Mouse (Mus musculus) limb, embryonic 13.5 days (tissue): Measurements from ENCODE around the gene Esd. TPM values are rescaled to one million over a fixed set of nuclear protein-coding genes. Genes with fewer than 3 reads are reported as not detected.

Experiments
- ATAC-seq: fragments of 200-750 bp; cut with Nextera tagmentation; 2 replicates; pipeline ENCODE4 v1.8.0; 2017; ENCODE audit warnings: low read depth, moderate number of reproducible peaks, moderate TSS enrichment; ENCODE audit not compliant: low FRiP score
- H3K27ac ChIP-seq: fragments of 300-500 bp; sonication (generic); 2 replicates; pipeline ENCODE4 v1.5.1; 2015; ENCODE audit warnings: inconsistent platforms, mild to moderate bottlenecking, moderate library complexity
- H3K27me3 ChIP-seq: fragments of 300-500 bp; sonication (generic); 2 replicates; pipeline ENCODE4 v1.6.1; 2015; ENCODE audit warnings: mild to moderate bottlenecking, inconsistent platforms
- H3K36me3 ChIP-seq: fragments of 300-500 bp; sonication (generic); 2 replicates; pipeline ENCODE4 v1.6.1; 2015; ENCODE audit warnings: inconsistent platforms, mild to moderate bottlenecking, moderate library complexity
- H3K4me1 ChIP-seq: fragments of 300-500 bp; sonication (generic); 2 replicates; pipeline ENCODE4 v1.6.1; 2015; ENCODE audit warnings: inconsistent platforms
- H3K4me2 ChIP-seq: fragments of 300-500 bp; sonication (generic); replicated peaks from 2 replicates; pipeline ENCODE4 v1.6.1; 2015; ENCODE audit warnings: inconsistent platforms, mild to moderate bottlenecking, moderate library complexity
- H3K4me3 ChIP-seq: fragments of 300-500 bp; sonication (generic); 2 replicates; pipeline ENCODE4 v1.5.1; 2015; ENCODE audit warnings: moderate library complexity, mild to moderate bottlenecking, inconsistent platforms
- H3K9ac ChIP-seq: fragments of 300-500 bp; sonication (generic); 2 replicates; pipeline ENCODE4 v1.6.1; 2015; ENCODE audit warnings: mild to moderate bottlenecking, inconsistent platforms
- H3K9me3 ChIP-seq: fragments of 300-500 bp; sonication (generic); 2 replicates; pipeline ENCODE4 v1.6.1; 2016; ENCODE audit warnings: inconsistent platforms
- WGBS: fragments of 180-500 bp; shearing (Covaris S2); methylation state at CpG from one replicate; pipeline ENCODE4 v1.1.7; 2015; 5-methylcytosine and 5-hydroxymethylcytosine counted together
- polyA plus RNA-seq: library from polyadenylated mRNA; unstranded; fragments of >200 nt; fragmentation: Nextera tagmentation; extraction: Ambion mirVana; gene quantifications from 2 replicates; pipeline ENCODE4 v1.2.1, GENCODE M21; 2015

Esd gene
- polyA plus RNA-seq, 1 experiment from 2014 or later: 330 TPM

GRCm38 (mm10) chr14:74736850-74737249 is 4.8 kb downstream of the Esd start:
- peaks cover 8% of the 10 kb centered on the region for H3K4me1 ChIP-seq
- H3K27me3 ChIP-seq: no peaks in the 10 kb centered on the region
- no peak for ATAC-seq
- peaks cover 63% of the 10 kb centered on the region for H3K36me3 ChIP-seq
- H3K4me3 ChIP-seq: no peak overlapping the region
- 97% methylated on average over 6 of the region's 6 CpGs for WGBS
- no peak overlapping the region for H3K4me2 ChIP-seq
- H3K9ac ChIP-seq: no peak overlapping the region
- no peaks in the 10 kb centered on the region for H3K9me3 ChIP-seq
- no peak overlapping the region for H3K27ac ChIP-seq

GRCm38 (mm10) chr14:74764191-74764918 is 32.3 kb downstream of the Esd start:
- 57% methylated on average over 10 of the region's 10 CpGs for WGBS
- Histone ChIP-seq H3K4me3 (no peak overlapping the region), H3K27me3 (no peaks in the 10 kb centered on the region), H3K9me3 (0 out of 2 replicates have a peak, but pooled peaks cover 2% of the 10 kb centered on the region), H3K27ac (no peak overlapping the region), H3K4me1 (no peaks in the 10 kb centered on the region), H3K9ac (no peak overlapping the region), H3K36me3 (peaks cover 21% of the 10 kb centered on the region), H3K4me2 (no peak overlapping the region)
- no peak for ATAC-seq

- no peak for ATAC-seq
- H3K4me2 ChIP-seq: no peak overlapping the region
- WGBS: 78% methylated on average over 1 of the region's 1 CpGs
Measured at GRCm38 (mm10) chr14:74767892-74768291, 35.8 kb downstream of the Esd start.

GRCm38 (mm10) chr14:74774046-74774619 is 42.0 kb downstream of the Esd start:
- peaks cover 45% of the 10 kb centered on the region for H3K36me3 ChIP-seq
- peaks cover 9% of the 10 kb centered on the region for H3K9me3 ChIP-seq
- 85% methylated on average over 10 of the region's 10 CpGs for WGBS
- no peak overlapping the region for H3K4me2 ChIP-seq
- no peaks in the 10 kb centered on the region for H3K27me3 ChIP-seq
- no peak overlapping the region for H3K9ac ChIP-seq
- ATAC-seq: no peak
- no peak overlapping the region for H3K27ac ChIP-seq
- H3K4me3 ChIP-seq: no peak overlapping the region
- no peaks in the 10 kb centered on the region for H3K4me1 ChIP-seq

More at GRCm38 (mm10) chr14:74767892-74768291, 35.8 kb downstream of the Esd start:
- no peak overlapping the region for H3K4me3 ChIP-seq
- H3K4me1 ChIP-seq: no peaks in the 10 kb centered on the region
- no peak overlapping the region for H3K9ac ChIP-seq
- H3K36me3 ChIP-seq: peaks cover 44% of the 10 kb centered on the region
- H3K27ac ChIP-seq: no peak overlapping the region
- H3K9me3 ChIP-seq: peaks cover 9% of the 10 kb centered on the region
- H3K27me3 ChIP-seq: no peaks in the 10 kb centered on the region

GRCm38 (mm10) chr14:74784243-74784934 is 52.3 kb downstream of the Esd start:
- H3K9me3 ChIP-seq: no peaks in the 10 kb centered on the region
- no peak overlapping the region for H3K4me2 ChIP-seq
- no peak overlapping the region for H3K27ac ChIP-seq
- peaks cover 37% of the 10 kb centered on the region for H3K36me3 ChIP-seq
- no peak for ATAC-seq
- H3K4me3 ChIP-seq: no peak overlapping the region
- WGBS: 76% methylated on average over 11 of the region's 11 CpGs
- H3K4me1 ChIP-seq: no peaks in the 10 kb centered on the region
- H3K27me3 ChIP-seq: no peaks in the 10 kb centered on the region
- H3K9ac ChIP-seq: no peak overlapping the region

- Histone ChIP-seq H3K4me2 (no peak overlapping the region), H3K27ac (no peak overlapping the region), H3K9ac (no peak overlapping the region), H3K36me3 (peaks cover 42% of the 10 kb centered on the region), H3K4me1 (no peaks in the 10 kb centered on the region), H3K4me3 (no peak overlapping the region), H3K9me3 (no peaks in the 10 kb centered on the region), H3K27me3 (no peaks in the 10 kb centered on the region)
- ATAC-seq: no peak
- WGBS: 61% methylated on average over 3 of the region's 3 CpGs
Measured at GRCm38 (mm10) chr14:74787717-74788116, 55.6 kb downstream of the Esd start.

GRCm38 (mm10) chr14:74788766-74789165 is 56.7 kb downstream of the Esd start:
- Histone ChIP-seq H3K27me3 (no peaks in the 10 kb centered on the region), H3K9ac (no peak overlapping the region), H3K27ac (no peak overlapping the region), H3K4me1 (no peaks in the 10 kb centered on the region), H3K9me3 (no peaks in the 10 kb centered on the region), H3K36me3 (peaks cover 40% of the 10 kb centered on the region), H3K4me2 (no peak overlapping the region), H3K4me3 (no peak overlapping the region)
- ATAC-seq: no peak
- whole genome bisulfite sequencing: 70% methylated on average over 8 of the region's 8 CpGs

- Histone ChIP-seq H3K9me3 (no peaks in the 10 kb centered on the region), H3K4me2 (no peak overlapping the region), H3K36me3 (peaks cover 35% of the 10 kb centered on the region), H3K9ac (no peak overlapping the region), H3K4me3 (no peak overlapping the region), H3K4me1 (no peaks in the 10 kb centered on the region), H3K27ac (no peak overlapping the region), H3K27me3 (no peaks in the 10 kb centered on the region)
- WGBS: 87% methylated on average over 5 of the region's 5 CpGs
- ATAC-seq: no peak
Measured at GRCm38 (mm10) chr14:74790535-74790934, 58.4 kb downstream of the Esd start.

- peaks cover 36% of the 10 kb centered on the region for H3K36me3 ChIP-seq
- no peak overlapping the region for H3K27ac ChIP-seq
- no peaks in the 10 kb centered on the region for H3K27me3 ChIP-seq
- ATAC-seq: no peak
- H3K4me2 ChIP-seq: no peak overlapping the region
- WGBS: 77% methylated on average over 6 of the region's 6 CpGs
- no peaks in the 10 kb centered on the region for H3K9me3 ChIP-seq
- no peak overlapping the region for H3K9ac ChIP-seq
- H3K4me1 ChIP-seq: peaks cover 1% of the 10 kb centered on the region; the same call in 1 of the 2 replicates
- H3K4me3 ChIP-seq: no peak overlapping the region
Measured at GRCm38 (mm10) chr14:74792793-74793192, 60.7 kb downstream of the Esd start.

GRCm38 (mm10) chr14:74794931-74795330 is 62.8 kb downstream of the Esd start:
- ATAC-seq: no peak
- WGBS: 82% methylated on average over 12 of the region's 12 CpGs
- Histone ChIP-seq H3K27ac (no peak overlapping the region), H3K4me1 (peaks cover 16% of the 10 kb centered on the region), H3K9ac (no peak overlapping the region), H3K9me3 (no peaks in the 10 kb centered on the region), H3K4me3 (no peak overlapping the region), H3K36me3 (peaks cover 34% of the 10 kb centered on the region), H3K27me3 (no peaks in the 10 kb centered on the region), H3K4me2 (no peak overlapping the region)

- 84% methylated on average over 10 of the region's 10 CpGs for WGBS
- H3K36me3 ChIP-seq: peaks cover 46% of the 10 kb centered on the region
- H3K4me3 ChIP-seq: no peak overlapping the region
- H3K4me1 ChIP-seq: peaks cover 17% of the 10 kb centered on the region
- peaks cover 10% of the 10 kb centered on the region; the same call in 1 of the 2 replicates for H3K9me3 ChIP-seq
- H3K27ac ChIP-seq: no peak overlapping the region
- no peak for ATAC-seq
- no peak overlapping the region for H3K9ac ChIP-seq
- H3K27me3 ChIP-seq: no peaks in the 10 kb centered on the region
- H3K4me2 ChIP-seq: no peak overlapping the region
Measured at GRCm38 (mm10) chr14:74797386-74798062, 65.4 kb downstream of the Esd start.
